Mouse (Mus musculus) intestine, embryonic 16.5 days (tissue): ENCODE measurements around the gene Gm21858. TPM values are rescaled to one million over a fixed set of nuclear protein-coding genes. Genes with fewer than 3 reads are reported as not detected.
"Not testable (repeated sequence)": the region's sequence is repeated elsewhere in the genome, so short reads cannot be mapped to it uniquely, and the experiment has no call there.

Experiments used
- ATAC-seq: fragments of 200-750 bp; cut with Nextera tagmentation; 2 replicates; pipeline ENCODE4 v1.8.0; 2017; ENCODE audit warnings: moderate TSS enrichment, moderate library complexity
- H3K27ac ChIP-seq: fragments of 300-500 bp; sonication (generic); 2 replicates; pipeline ENCODE4 v1.5.1; 2014; ENCODE audit warnings: mild to moderate bottlenecking, low read length
- H3K27me3 ChIP-seq: fragments of 300-500 bp; sonication (generic); replicated peaks from 2 replicates; pipeline ENCODE4 v1.6.1; 2014; ENCODE audit warnings: low read length, control low read depth, mixed read lengths; ENCODE audit not compliant: control insufficient read depth, insufficient read depth
- H3K36me3 ChIP-seq: fragments of 300-500 bp; sonication (generic); 2 replicates; pipeline ENCODE4 v1.6.1; 2014; ENCODE audit warnings: low read length, control low read depth; ENCODE audit not compliant: control insufficient read depth, insufficient read depth
- H3K4me1 ChIP-seq: fragments of 300-500 bp; sonication (generic); 2 replicates; pipeline ENCODE4 v1.6.1; 2014; ENCODE audit warnings: low read length, control low read depth, mixed read lengths; ENCODE audit not compliant: control insufficient read depth, insufficient read depth
- H3K4me2 ChIP-seq: fragments of 300-500 bp; sonication (generic); 2 replicates; pipeline ENCODE4 v1.6.1; 2014; ENCODE audit warnings: low read depth, low read length, control low read depth
- H3K4me3 ChIP-seq: fragments of 300-500 bp; sonication (generic); 2 replicates; pipeline ENCODE4 v1.5.1; 2014; ENCODE audit warnings: mild to moderate bottlenecking, low read length
- H3K9ac ChIP-seq: fragments of 300-500 bp; sonication (generic); 2 replicates; pipeline ENCODE4 v1.6.1; 2014; ENCODE audit warnings: low read depth, low read length
- H3K9me3 ChIP-seq: fragments of 300-500 bp; sonication (generic); 2 replicates; pipeline ENCODE4 v1.6.1; 2016; ENCODE audit warnings: low read length, control low read depth; ENCODE audit not compliant: control insufficient read depth
- WGBS: fragments of 180-500 bp; shearing (Covaris S2); extraction: QIAGEN DNeasy Blood & Tissue Kit; methylation state at CpG from one replicate; pipeline ENCODE4 v1.1.7; 2014; 5-methylcytosine and 5-hydroxymethylcytosine counted together
- polyA plus RNA-seq: library from polyadenylated mRNA; unstranded; fragments of >200 nt; fragmentation: Nextera tagmentation; extraction: Ambion mirVana; gene quantifications from 2 replicates; pipeline ENCODE4 v1.2.1, GENCODE M21; 2015

Gene Gm21858
- polyA plus RNA-seq = not detected in 2 replicates

DNA sequence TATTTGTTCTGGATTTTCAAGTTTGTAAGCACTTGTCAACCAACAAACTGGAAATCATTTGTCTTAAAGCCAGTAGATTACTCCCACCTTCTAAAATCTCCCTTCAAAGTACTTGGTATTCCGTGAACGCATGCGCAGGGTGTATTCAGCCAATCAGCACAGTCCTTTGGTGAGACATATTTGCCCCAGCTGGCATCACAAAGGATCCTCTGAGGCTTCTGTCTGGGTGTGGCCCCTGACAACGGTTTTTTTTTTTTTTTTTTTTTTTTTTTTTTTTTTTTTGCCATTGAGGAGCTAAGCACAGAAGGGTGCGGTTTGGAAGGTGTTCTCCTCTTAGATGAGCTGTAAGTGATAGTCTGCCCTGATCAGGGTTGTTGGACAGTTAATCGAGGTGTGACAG lies at the start of gene Gm21858:
Gm21858 (plus strand) TSS at position 301 of the 400 bp plus-strand sequence.
- H3K27me3 ChIP-seq, H3K4me2 ChIP-seq, H3K4me3 ChIP-seq, H3K4me1 ChIP-seq, H3K27ac ChIP-seq, H3K9me3 ChIP-seq, ATAC-seq, H3K36me3 ChIP-seq, H3K9ac ChIP-seq: not testable (repeated sequence)
- WGBS = no CpG with 5 or more reads among the region's 6 CpGs
